Mouse (Mus musculus) left cerebral cortex, postnatal 10 days (tissue): Measurements from ENCODE around the gene Psg25. TPM values are rescaled to one million over a fixed set of nuclear protein-coding genes. Genes with fewer than 3 reads are reported as not detected.
"Not testable (repeated sequence)": the region's sequence is repeated elsewhere in the genome, so short reads cannot be mapped to it uniquely, and the experiment has no call there.

Source experiments
- DNase-seq, 2 experiments: peaks; one replicate each; pipeline ENCODE4 v3.0.0; 2021 to 2022; ENCODE audit warnings: low spot score in 2 of 2, mixed read lengths in 1 of 2; ENCODE audit errors: extremely low spot score in 1 of 2
- intact Hi-C: fragments of 180-260 bp; cut with DNase I; formaldehyde crosslinking; loops from one replicate; pipeline ENCODE4 v1.15.1; 2025
- total RNA-seq, 2 experiments: library from RNA; stranded (reverse); gene quantifications; 2 replicates each; pipeline ENCODE4 v1.2.3; 2021

Gene Psg25
- total RNA-seq: not detected

DNA sequence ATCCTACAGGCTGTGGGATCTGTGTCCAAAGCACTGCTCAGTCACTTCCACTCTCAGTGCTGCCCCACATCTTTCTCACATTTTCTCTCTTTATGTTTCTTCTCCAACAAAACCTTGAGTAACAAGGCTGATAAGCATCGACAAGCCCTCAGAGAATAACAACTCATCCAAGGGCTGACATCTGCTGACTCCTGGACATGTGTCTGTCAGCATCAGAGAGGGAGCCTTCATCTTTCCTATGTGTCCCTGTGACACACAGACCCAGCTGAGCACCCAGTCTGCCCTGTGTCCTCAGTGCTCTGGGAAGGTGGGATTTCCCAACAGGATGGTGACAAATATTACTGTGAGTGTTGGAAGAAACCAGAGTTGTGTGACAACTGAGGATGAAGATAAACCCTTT lies at the start of gene Psg25:
Gene Psg25 (minus strand): TSS at position 101 of the 400 bp plus-strand sequence.
- DNase-seq: no peak
- intact Hi-C loops: no loop called here

DNA sequence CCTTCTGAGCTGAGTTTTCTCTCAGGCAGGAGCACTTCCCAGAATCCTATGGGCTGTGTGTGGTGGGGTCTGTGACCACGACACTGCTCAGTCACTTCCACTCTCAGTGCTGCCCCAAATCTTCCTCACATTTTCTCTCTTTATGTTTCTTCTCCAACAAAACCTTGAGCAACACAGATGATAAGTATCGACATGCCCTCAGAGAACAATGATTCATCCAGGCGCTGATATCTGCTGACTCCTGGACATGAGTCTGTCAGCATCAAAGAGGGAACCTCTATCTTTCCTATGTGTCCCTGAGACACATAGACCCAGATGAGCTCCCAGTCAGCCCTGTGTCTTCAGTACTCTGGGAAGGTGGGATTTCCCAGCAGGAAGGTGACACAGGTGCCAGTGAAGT lies 35.1 kb upstream of the Psg25 start, which contains the start of gene Psg27:
Gene Psg27 (minus strand): TSS at position 101 of the 400 bp plus-strand sequence.
- no peak for DNase-seq
- intact Hi-C loops: no loop called here

DNA sequence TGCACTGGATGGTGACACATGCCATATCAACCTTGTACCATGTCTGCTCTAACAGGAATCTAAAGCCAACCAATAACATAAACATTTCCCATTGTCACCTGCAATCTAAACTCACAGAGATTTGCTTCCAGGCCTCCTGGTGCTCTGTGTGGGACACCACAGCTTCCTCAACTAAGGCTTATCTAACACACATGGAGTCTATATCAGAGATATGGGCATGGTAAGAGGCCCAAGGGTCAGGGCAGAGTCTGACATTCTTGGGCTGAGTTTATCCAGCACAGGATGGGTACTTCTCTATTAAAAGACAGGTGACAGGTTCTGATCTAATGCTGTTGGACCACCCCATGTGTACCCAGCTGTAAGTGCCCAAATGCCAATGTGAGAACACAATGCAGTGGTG lies 27.8 kb upstream of the Psg25 start:
- intact Hi-C loops: no loop called here
- no peak for DNase-seq

DNA sequence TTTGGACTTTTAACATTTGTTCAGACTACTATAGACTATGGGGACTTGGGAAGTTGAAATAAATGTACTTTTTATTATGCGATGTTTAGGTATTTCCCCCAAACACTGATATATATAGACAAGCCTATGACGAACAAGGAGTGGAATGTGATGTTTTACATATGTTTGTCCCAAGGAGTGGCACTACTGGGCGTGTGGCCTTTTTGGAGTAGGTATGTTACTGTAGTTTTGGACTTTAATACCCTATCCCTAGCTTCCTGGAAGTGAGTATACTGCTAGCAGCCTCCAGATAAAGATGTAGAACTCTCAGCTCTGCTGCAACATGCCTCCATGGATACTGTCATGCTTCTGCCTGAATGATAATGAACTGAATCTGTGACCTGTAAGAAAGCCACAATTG lies 23.7 kb upstream of the Psg25 start:
- intact Hi-C loops, DNase-seq: not testable (repeated sequence)

DNA sequence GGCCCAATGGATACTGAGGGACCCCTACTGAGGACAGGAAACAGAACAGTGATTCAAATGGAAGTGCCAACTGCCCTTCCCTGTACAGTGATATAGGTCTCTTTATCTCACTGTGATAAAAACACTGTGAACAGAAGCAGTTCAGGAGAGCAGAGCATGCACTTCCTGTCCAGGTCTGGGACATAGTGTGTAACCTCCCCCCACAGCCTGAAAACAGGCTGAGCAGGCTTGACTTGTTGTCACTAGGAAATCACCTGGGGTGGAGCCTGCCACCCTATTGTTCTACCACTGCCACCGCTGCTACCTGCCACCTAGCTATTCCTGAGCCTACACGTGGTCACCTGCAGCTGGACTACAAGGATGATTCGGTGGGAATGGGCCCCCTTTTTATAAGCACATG lies 1.4 kb upstream of the Psg25 start:
- intact Hi-C loops: no loop called here
- DNase-seq: no peak

DNA sequence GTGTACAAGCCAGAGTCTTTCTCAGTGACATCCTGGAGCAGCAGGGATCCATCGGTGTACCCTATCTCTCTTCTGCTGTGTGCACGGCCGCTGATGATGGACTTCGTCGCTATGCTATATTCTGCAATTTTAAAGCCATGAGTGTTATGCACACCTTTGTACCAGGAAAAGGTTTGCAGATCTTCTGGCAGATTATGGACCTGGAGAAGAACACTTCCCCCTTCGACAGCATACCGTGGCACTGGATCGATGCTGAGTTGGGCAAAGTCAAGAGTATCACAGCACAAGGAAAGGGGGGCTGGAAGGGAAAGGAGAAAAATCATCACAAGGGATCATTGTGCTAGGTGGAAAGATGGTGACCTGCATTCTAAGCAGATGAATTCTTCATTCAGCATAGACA lies 7.4 kb downstream of the Psg25 start:
- intact Hi-C loops: no loop called here

DNA sequence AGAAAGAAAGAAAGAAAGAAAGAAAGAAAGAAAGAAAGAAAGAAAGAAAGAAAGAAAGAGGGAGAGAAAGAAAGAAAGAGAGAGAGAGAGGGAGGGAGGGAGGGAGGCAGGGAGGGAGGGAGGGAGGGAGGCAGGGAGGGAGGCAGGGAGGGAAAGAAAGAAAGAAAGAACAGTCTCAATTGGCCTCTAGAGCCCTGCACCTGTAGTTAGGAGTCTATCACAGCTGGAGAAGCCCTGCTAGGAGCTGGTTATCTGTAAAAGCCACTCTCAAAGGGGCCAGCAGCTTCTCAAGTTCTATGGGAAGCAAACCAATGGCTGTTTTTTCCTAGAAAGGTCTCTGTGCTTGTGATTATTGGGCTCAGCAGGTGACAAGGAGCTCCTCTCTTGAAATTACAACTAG lies 19.2 kb downstream of the Psg25 start:
- DNase-seq, intact Hi-C loops: not testable (repeated sequence)

More for the DNA sequence above, 7.4 kb downstream of the Psg25 start:
- DNase-seq: no peak

DNA sequence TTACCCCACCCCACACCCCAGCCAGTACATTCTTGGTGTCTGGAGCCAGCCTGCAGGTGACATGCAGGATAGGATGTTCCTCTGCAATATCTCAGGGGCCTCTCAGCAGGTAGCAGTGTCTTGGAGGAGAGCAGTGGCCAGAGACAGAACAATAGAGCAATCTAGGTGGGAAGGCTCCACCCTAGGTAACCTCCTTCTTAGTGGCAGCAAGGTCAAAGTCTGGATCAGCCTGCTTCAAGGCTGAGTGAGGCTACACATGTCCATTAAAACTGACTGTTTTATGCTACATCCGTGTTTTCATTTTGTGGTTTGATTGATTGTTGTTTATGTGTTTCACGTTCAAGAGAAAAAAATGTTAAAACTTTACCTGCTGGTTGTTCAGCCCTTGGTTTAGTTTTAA lies 19.7 kb downstream of the Psg25 start:
- DNase-seq: not testable (repeated sequence)

DNA sequence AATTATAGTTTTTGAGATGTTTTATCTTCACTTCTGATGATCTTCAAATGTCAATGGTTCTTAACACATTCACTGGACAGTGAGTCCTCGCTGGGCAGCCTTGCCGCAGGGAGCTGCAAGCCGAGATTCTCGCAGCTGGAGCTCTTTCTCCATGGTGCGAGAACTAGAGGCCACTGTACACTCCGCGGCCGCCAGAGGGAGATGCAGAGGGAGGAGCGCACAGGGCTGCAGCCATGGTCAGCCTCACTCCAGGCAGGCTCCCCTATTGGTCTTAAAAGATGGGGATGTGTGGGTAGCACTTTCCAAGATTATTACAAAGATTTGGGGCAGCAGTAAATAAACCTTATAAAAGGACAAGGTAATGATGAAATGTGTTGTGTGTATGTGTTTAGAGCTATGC lies 20.6 kb downstream of the Psg25 start:
- intact Hi-C loops: no loop called here
- no peak for DNase-seq

More for the DNA sequence above, 19.7 kb downstream of the Psg25 start:
- intact Hi-C loops: not testable (repeated sequence)

DNA sequence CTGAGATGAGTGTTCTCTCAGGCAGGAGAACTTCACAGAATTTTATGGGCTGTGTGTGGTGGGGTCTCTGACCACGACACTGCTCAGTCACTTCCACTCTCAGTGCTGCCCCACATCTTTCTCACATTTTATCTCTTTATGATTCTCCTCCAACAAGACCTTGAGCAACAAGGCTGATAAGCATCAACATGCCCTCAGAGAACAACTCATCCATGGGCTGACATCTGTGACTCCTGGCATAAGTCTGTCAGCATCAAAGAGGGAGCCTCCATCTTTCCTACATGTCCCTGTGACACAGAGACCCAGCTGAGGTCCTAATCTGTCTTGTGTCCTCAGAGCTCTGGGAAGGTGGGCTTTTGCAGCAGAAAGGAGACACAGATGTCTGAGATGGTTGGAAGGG lies 48.0 kb downstream of the Psg25 start, which contains the start of gene Psg26:
Gene Psg26 (minus strand): TSS at position 101 of the 400 bp plus-strand sequence.
- intact Hi-C loops: no loop called here
- no peak for DNase-seq

Other genes with a start within 250 kb of the Psg25 start
- not detected for gene Psg18, start 177.3 kb downstream of the Psg25 start, total RNA-seq
- gene Psg28, start 100.2 kb downstream of the Psg25 start, total RNA-seq: not detected
- not detected for gene Psg26, start 48.1 kb downstream of the Psg25 start, total RNA-seq
- not detected for gene Psg27, start 35.0 kb upstream of the Psg25 start, total RNA-seq
- gene Psg23, start 84.2 kb upstream of the Psg25 start, total RNA-seq: not detected
- not detected for gene Psg21, start 124.5 kb upstream of the Psg25 start, total RNA-seq
- not detected for gene Psg20, start 153.9 kb upstream of the Psg25 start, total RNA-seq
- not detected for gene Psg22, start 185.8 kb upstream of the Psg25 start, total RNA-seq